Mouse (Mus musculus) erythroblast, embryonic 14.5 days (primary cell): ENCODE measurements around the gene Ankrd35. TPM values are rescaled to one million over a fixed set of nuclear protein-coding genes. Genes with fewer than 3 reads are reported as not detected.
A peak's percentile ranks its signal among the peaks of the same experiment; 100 is the strongest.

Experiments used
- H3K27me3 ChIP-seq: 2 replicates; pipeline ENCODE4 v1.6.1; 2012; ENCODE audit warnings: inconsistent platforms; ENCODE audit not compliant: control insufficient read depth
- H3K36me3 ChIP-seq: 2 replicates; pipeline ENCODE4 v1.6.1; 2012; ENCODE audit warnings: mild to moderate bottlenecking, inconsistent platforms; ENCODE audit not compliant: control insufficient read depth
- H3K4me1 ChIP-seq: 2 replicates; pipeline ENCODE4 v1.6.1; 2012; ENCODE audit warnings: inconsistent platforms; ENCODE audit not compliant: control insufficient read depth
- H3K4me3 ChIP-seq: replicated peaks from 2 replicates; pipeline ENCODE3; 2012; ENCODE audit warnings: moderate library complexity, mild to moderate bottlenecking, inconsistent platforms
- H3K9me3 ChIP-seq: 2 replicates; pipeline ENCODE4 v1.6.1; 2012; ENCODE audit warnings: low read length, inconsistent platforms, mixed read lengths; ENCODE audit not compliant: control insufficient read depth
- GATA1 ChIP-seq: IDR thresholded peaks from 2 replicates; pipeline ENCODE4 v1.6.1; 2012; ENCODE audit warnings: low read length, inconsistent platforms, mixed read lengths
- TAL1 ChIP-seq: IDR thresholded peaks from 3 replicates; pipeline ENCODE4 v1.6.1; 2012; ENCODE audit warnings: low read length, inconsistent platforms, mixed read lengths
- polyA plus RNA-seq: library from polyadenylated mRNA; stranded (reverse); fragments of >175 nt; gene quantifications from 2 replicates; pipeline ENCODE4 v1.2.3, GENCODE M21; 2012

The Ankrd35 gene
- polyA plus RNA-seq = 0.02 TPM in 1 of 2 replicates, not detected in the other

DNA sequence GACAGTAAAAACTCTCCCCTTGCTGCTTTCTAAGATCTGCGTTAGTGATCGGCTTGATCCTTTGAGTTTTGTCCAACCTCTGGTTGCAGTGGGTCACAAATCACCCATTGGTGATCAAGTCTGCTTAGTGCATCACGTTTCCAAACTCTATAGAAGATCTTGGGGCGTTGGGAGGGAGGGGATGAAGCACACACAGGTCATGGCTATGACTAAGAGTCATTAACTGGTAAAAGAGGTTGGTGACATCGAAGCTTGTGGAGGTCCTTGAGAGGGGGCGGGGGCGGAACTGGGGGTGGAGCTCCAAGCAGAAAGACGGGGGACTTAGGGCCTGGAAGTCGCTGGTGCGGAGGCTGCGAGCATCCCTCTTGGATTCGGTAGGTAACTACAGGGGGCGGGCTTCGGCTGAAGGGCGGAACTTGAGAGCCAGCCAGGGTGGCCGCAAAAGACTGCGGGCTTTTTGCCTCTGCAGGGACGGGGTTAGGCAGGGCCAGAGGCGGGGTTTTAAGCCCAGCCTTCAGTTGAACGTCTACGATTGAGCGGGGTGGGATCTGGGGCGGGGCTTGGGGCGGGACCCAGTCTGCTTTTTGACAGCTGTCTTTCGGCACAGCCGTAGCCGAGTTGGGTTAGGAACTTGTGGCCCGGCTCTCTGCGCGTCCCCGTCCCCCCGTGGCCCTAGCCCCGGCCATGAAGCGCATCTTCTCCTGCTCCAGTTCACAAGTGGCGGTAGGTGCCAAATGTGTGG is at the start of gene Ankrd35:
Ankrd35 (plus strand) TSS at position 405 of the 742 bp plus-strand sequence.
- peaks cover 11% of the 10 kb centered on the region for H3K4me1 ChIP-seq
- no peaks in the 10 kb centered on the region for H3K9me3 ChIP-seq
- TF ChIP-seq TAL1 = no peak
- no peak for TF ChIP-seq GATA1
- peak within 1 kb of the TSS; percentile 52 for H3K4me3 ChIP-seq
- no peaks in the 10 kb centered on the region for H3K36me3 ChIP-seq
- peaks cover 29% of the 10 kb centered on the region for H3K27me3 ChIP-seq

GRCm38 (mm10) chr3:96623201-96623600 is 46.7 kb upstream of the Ankrd35 start:
- Histone ChIP-seq H3K4me1 (no peaks in the 10 kb centered on the region), H3K4me3 (no peak overlapping the region), H3K9me3 (no peaks in the 10 kb centered on the region), H3K36me3 (peaks cover 26% of the 10 kb centered on the region), H3K27me3 (no peaks in the 10 kb centered on the region)
- no peak for TF ChIP-seq GATA1
- TF ChIP-seq TAL1 = no peak

GRCm38 (mm10) chr3:96629729-96630600 is 40.0 kb upstream of the Ankrd35 start, which contains the start of gene Rbm8a:
Rbm8a (plus strand) TSS chr3:96629933.
- TF ChIP-seq GATA1 (no peak), TAL1 (no peak)
- Histone ChIP-seq H3K36me3 (peaks cover 33% of the 10 kb centered on the region), H3K9me3 (no peaks in the 10 kb centered on the region), H3K4me1 (peaks cover 36% of the 10 kb centered on the region), H3K27me3 (no peaks in the 10 kb centered on the region), H3K4me3 (peak within 1 kb of the TSS; percentile 93)

DNA sequence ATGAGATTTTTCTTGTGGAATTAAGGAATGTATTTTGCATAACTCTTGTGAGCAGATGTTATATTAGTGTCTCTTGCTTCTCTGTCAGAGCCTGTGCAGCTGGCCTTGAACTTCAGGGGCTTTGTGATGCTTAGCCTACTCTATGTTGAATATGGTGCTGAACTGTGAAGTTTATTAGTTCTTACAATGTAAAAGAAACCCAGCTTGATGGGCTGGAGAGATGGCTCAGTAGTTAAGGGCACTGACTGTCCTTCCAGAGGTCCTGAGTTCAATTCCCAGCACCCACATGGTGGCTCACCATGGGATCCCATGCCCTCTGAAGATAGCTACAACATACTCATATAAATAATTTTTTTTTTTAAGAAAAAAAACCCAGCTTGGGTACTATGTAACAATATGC is 37.9 kb upstream of the Ankrd35 start:
- Histone ChIP-seq H3K36me3 (peaks cover 38% of the 10 kb centered on the region), H3K9me3 (no peaks in the 10 kb centered on the region), H3K27me3 (no peaks in the 10 kb centered on the region), H3K4me1 (peaks cover 57% of the 10 kb centered on the region), H3K4me3 (no peak overlapping the region)
- TF ChIP-seq TAL1 = no peak
- no peak for TF ChIP-seq GATA1

DNA sequence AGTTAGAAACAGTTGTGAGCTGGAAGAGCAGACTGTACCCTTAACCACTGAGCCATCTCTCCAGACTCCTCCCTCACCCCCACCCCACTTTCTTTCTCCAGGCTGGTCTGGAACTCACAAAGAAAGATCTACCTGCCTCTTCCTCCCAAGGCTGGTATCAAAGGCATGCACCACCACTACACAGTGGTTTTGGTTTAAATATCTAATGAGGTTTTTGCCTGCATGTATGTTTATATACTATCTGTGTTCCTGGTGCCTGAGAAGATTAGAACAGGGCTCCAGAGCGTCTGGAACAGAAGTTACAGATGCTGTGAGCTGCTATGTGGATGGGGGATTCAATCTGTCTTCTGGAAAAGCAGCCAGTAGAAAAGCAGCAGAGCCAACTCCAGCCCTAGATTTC is 35.9 kb upstream of the Ankrd35 start:
- Histone ChIP-seq H3K36me3 (peaks cover 52% of the 10 kb centered on the region), H3K4me1 (peaks cover 55% of the 10 kb centered on the region), H3K27me3 (no peaks in the 10 kb centered on the region), H3K4me3 (no peak overlapping the region), H3K9me3 (no peaks in the 10 kb centered on the region)
- no peak for TF ChIP-seq GATA1
- TF ChIP-seq TAL1 = no peak

DNA sequence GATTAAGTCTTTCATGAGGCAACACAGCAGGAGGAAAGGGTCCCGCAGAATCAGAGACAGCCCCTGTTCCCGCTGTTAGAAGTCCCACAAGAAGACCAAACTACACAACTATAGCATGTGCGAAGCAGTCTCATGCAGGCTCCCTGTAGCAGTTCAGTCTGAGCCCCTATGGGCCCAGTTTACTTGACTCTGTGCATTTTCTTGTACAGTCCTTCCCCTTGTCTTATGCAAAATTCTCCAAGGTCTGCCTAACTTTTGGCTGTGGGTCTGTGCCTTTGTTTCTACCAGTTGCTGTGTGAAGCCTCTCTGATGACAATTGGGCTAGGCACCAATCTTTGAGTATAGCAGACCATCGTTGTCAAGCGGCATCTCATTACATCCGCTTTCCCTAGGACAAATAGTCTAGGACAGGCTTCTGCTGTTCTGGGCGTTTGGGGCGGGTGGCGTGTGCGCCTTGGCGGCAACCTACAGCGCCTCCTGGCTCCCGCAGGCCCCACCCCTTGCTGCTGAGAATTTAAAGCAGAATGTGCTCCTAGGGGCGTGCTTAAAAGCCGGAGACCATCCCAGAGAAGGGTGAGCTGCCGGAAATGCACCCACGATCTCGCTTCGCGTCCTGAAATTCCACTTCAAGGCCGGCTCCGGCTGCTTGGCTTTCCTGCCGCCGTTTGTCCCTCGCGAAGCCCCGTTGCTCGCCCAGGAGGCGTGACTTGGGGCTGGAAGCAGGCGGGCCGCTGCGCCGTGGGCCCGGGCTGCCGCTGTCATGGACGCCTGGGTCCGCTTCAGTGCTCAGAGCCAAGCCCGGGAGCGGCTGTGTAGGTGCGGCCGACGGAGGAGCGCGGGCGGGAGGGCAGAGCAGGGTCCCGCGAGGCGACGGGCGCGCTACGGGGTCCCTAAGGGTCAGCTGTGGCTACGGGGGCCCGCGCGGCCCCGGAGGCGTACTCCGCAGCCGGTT is 34.7 kb upstream of the Ankrd35 start, which contains the start of the genes Pex11b and Gm42957:
Pex11b (plus strand) TSS at position 449 of the 952 bp plus-strand sequence.
Gm42957 (plus strand) TSS at position 547 of the 952 bp plus-strand sequence.
- H3K4me3 ChIP-seq = peak within 1 kb of the TSS; percentile 83
- H3K27me3 ChIP-seq = no peaks in the 10 kb centered on the region
- H3K4me1 ChIP-seq = peaks cover 54% of the 10 kb centered on the region
- no peak for TF ChIP-seq TAL1
- no peak for TF ChIP-seq GATA1
- peaks cover 59% of the 10 kb centered on the region for H3K36me3 ChIP-seq
- H3K9me3 ChIP-seq = no peaks in the 10 kb centered on the region

DNA sequence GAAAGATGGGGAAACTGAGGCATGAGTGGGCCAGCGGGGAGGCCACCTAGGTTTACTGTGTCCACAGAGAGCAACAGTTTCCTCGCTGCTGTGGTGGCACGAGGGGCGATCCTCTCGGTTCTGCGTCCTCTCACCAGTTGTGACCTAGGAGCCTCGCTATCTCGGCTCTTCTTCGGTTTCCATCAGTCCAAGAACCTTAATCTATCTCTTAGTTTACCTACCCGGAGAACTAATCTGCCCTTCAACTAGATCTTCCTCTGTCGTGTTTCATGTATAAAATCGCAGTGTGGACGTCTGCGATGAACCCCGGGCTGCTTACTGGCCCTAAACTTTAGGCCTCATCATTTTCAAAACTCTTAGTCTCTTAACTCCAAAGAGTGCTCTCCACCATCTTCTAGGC is 34.0 kb upstream of the Ankrd35 start:
- no peaks in the 10 kb centered on the region for H3K9me3 ChIP-seq
- TF ChIP-seq GATA1 (no peak), TAL1 (no peak)
- no peaks in the 10 kb centered on the region for H3K27me3 ChIP-seq
- peaks cover 47% of the 10 kb centered on the region for H3K4me1 ChIP-seq
- peaks cover 57% of the 10 kb centered on the region for H3K36me3 ChIP-seq
- peak overlapping the region; percentile 83 for H3K4me3 ChIP-seq

GRCm38 (mm10) chr3:96636448-96636847 is 33.5 kb upstream of the Ankrd35 start:
- no peaks in the 10 kb centered on the region for H3K27me3 ChIP-seq
- peak overlapping the region; percentile 83 for H3K4me3 ChIP-seq
- H3K4me1 ChIP-seq = peaks cover 42% of the 10 kb centered on the region
- TF ChIP-seq TAL1 (no peak), GATA1 (no peak)
- H3K36me3 ChIP-seq = peaks cover 53% of the 10 kb centered on the region
- H3K9me3 ChIP-seq = no peaks in the 10 kb centered on the region
